Mouse (Mus musculus): ENCODE results near the gene Atp8b3.

- TF ChIP-seq POLR2A (IDR thresholded peaks at IDR 0.05; ENCODE audit: insufficient read depth, low read depth, low read length), result no peak
- no peak for TF ChIP-seq CTCF (IDR thresholded peaks at IDR 0.05)
- no peak for TF ChIP-seq EP300 (IDR thresholded peaks at IDR 0.05; ENCODE audit: insufficient read depth, low read depth, low read length)
Measured at GRCm38 (mm10) chr10:80552364-80552763, 13.4 kb upstream of the Atp8b3 start.
